Mouse (Mus musculus): ENCODE data around the gene Mrpl28. TPM values are rescaled to one million over a fixed set of nuclear protein-coding genes. Genes with fewer than 3 reads are reported as not detected.
"Not testable (repeated sequence)": the region's sequence is repeated elsewhere in the genome, so short reads cannot be mapped to it uniquely, and the experiment has no call there.

The Mrpl28 gene
- total and polyA plus RNA-seq, 2 experiments from 2014 or later: 138 to 189 TPM

DNA sequence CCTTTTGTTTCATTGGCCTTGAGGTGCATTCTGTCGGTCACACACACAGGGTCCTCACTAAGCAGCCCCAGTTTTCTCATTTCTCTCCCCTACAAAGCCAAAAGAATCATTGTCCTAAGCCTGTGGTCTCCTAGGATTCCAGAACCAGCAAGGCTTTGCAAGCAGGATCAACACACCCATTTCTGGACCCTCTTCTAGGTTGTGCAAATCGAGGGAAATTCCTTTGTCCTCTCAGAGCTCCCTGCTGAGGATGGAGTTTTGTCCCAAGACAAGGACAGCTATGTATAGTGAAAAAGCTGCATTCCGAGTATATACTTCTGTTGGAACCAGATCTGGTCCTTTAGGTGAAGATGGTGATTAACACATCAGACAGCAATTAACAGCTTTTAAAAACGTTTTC lies 13.1 kb upstream of the Mrpl28 start:
- H3K27me3 ChIP-seq (ENCODE audit: insufficient read depth, low read length): 0 out of 2 replicates have a peak, but pooled peaks cover 7% of the 10 kb centered on the region
- DNase-seq (ENCODE audit: low spot score) (no peak), ATAC-seq (no peak)
- H3K27ac ChIP-seq: no peak overlapping the region
- 22% methylated on average over 4 of the region's 4 CpGs for WGBS
- no peak overlapping the region for H3K4me2 ChIP-seq (ENCODE audit: low read depth, low read length)
- TF ChIP-seq CTCF (IDR thresholded peaks at IDR 0.05; ENCODE audit: low read depth): no peak
- H3K9ac ChIP-seq (replicated peaks; ENCODE audit: low read length): no peak overlapping the region
- H3K4me3 ChIP-seq (ENCODE audit: low read length): no peak overlapping the region
- H3K36me3 ChIP-seq (ENCODE audit: insufficient read depth, low read length): no peaks in the 10 kb centered on the region
- H3K4me1 ChIP-seq (ENCODE audit: insufficient read depth, low read length): no peaks in the 10 kb centered on the region
- H3K9me3 ChIP-seq (ENCODE audit: low read length): no peaks in the 10 kb centered on the region

- WGBS: 2% methylated on average over 4 of the region's 4 CpGs
These were observed 12.3 kb upstream of the Mrpl28 start for GRCm38 (mm10) chr17:26111024-26111423.

GRCm38 (mm10) chr17:26111722-26112121 lies 11.6 kb upstream of the Mrpl28 start:
- no peaks in the 10 kb centered on the region for H3K4me1 ChIP-seq (ENCODE audit: insufficient read depth, low read length)
- H3K9ac ChIP-seq (replicated peaks; ENCODE audit: low read length): no peak overlapping the region
- no peak overlapping the region for H3K27ac ChIP-seq
- no peak overlapping the region for H3K4me3 ChIP-seq (ENCODE audit: low read length)
- H3K9me3 ChIP-seq (ENCODE audit: low read length): no peaks in the 10 kb centered on the region
- no peaks in the 10 kb centered on the region for H3K36me3 ChIP-seq (ENCODE audit: insufficient read depth, low read length)
- ATAC-seq (no peak), DNase-seq (ENCODE audit: low spot score) (no peak)
- TF ChIP-seq CTCF (IDR thresholded peaks at IDR 0.05; ENCODE audit: low read depth): no peak
- 32% methylated on average over 4 of the region's 4 CpGs for WGBS
- H3K4me2 ChIP-seq (ENCODE audit: low read depth, low read length): no peak overlapping the region
- H3K27me3 ChIP-seq (ENCODE audit: insufficient read depth, low read length): 0 out of 2 replicates have a peak, but pooled peaks cover 9% of the 10 kb centered on the region

More at GRCm38 (mm10) chr17:26111024-26111423, 12.3 kb upstream of the Mrpl28 start:
- Histone ChIP-seq H3K9ac (replicated peaks; ENCODE audit: low read length) (no peak overlapping the region), H3K36me3 (ENCODE audit: insufficient read depth, low read length) (no peaks in the 10 kb centered on the region), H3K27me3 (ENCODE audit: insufficient read depth, low read length) (0 out of 2 replicates have a peak, but pooled peaks cover 9% of the 10 kb centered on the region), H3K4me1 (ENCODE audit: insufficient read depth, low read length) (no peaks in the 10 kb centered on the region), H3K4me2 (ENCODE audit: low read depth, low read length) (no peak overlapping the region), H3K27ac (no peak overlapping the region), H3K4me3 (ENCODE audit: low read length) (no peak overlapping the region), H3K9me3 (ENCODE audit: low read length) (no peaks in the 10 kb centered on the region)
- TF ChIP-seq CTCF (IDR thresholded peaks at IDR 0.05; ENCODE audit: low read depth): no peak
- ATAC-seq (no peak), DNase-seq (ENCODE audit: low spot score) (no peak)

GRCm38 (mm10) chr17:26112751-26113150 lies 10.5 kb upstream of the Mrpl28 start:
- Histone ChIP-seq H3K27ac (0 out of 2 replicates have a peak overlapping the region, but pooled peaks have one; percentile 64), H3K9ac (replicated peaks; ENCODE audit: low read length) (peak overlapping the region; percentile 74), H3K4me3 (ENCODE audit: low read length) (peak overlapping the region; percentile 72), H3K27me3 (ENCODE audit: insufficient read depth, low read length) (0 out of 2 replicates have a peak, but pooled peaks cover 9% of the 10 kb centered on the region), H3K4me2 (ENCODE audit: low read depth, low read length) (peak overlapping the region; percentile 95), H3K36me3 (ENCODE audit: insufficient read depth, low read length) (no peaks in the 10 kb centered on the region), H3K9me3 (ENCODE audit: low read length) (no peaks in the 10 kb centered on the region), H3K4me1 (ENCODE audit: insufficient read depth, low read length) (no peaks in the 10 kb centered on the region)
- no peak for DNase-seq (ENCODE audit: low spot score)
- ATAC-seq: peak; percentile 24
- no peak for TF ChIP-seq CTCF (IDR thresholded peaks at IDR 0.05; ENCODE audit: low read depth)
- 21% methylated on average over 14 of the region's 14 CpGs for WGBS

GRCm38 (mm10) chr17:26113181-26113948 lies 9.9 kb upstream of the Mrpl28 start, which contains the start of gene Tmem8:
Gene Tmem8, plus strand, starts transcription at chr17:26113299.
- no peaks in the 10 kb centered on the region for H3K9me3 ChIP-seq (ENCODE audit: low read length)
- 0 out of 2 replicates have a peak, but pooled peaks cover 9% of the 10 kb centered on the region for H3K27me3 ChIP-seq (ENCODE audit: insufficient read depth, low read length)
- peak within 1 kb of the TSS; percentile 95 for H3K4me2 ChIP-seq (ENCODE audit: low read depth, low read length)
- WGBS: under 1% methylated on average over 40 of the region's 75 CpGs
- peak; percentile 28; the same call in 1 of the 2 replicates for TF ChIP-seq CTCF (IDR thresholded peaks at IDR 0.05; ENCODE audit: low read depth)
- peak within 1 kb of the TSS; percentile 64 for H3K27ac ChIP-seq
- DNase-seq (ENCODE audit: low spot score): peak; percentile 81
- no peaks in the 10 kb centered on the region for H3K36me3 ChIP-seq (ENCODE audit: insufficient read depth, low read length)
- peak within 1 kb of the TSS; percentile 74 for H3K9ac ChIP-seq (replicated peaks; ENCODE audit: low read length)
- H3K4me3 ChIP-seq (ENCODE audit: low read length): peak within 1 kb of the TSS; percentile 72
- no peaks in the 10 kb centered on the region for H3K4me1 ChIP-seq (ENCODE audit: insufficient read depth, low read length)
- peak; percentile 73 for ATAC-seq

GRCm38 (mm10) chr17:26114061-26114460 lies 9.2 kb upstream of the Mrpl28 start:
- Histone ChIP-seq H3K27ac (no peak overlapping the region), H3K9me3 (ENCODE audit: low read length) (no peaks in the 10 kb centered on the region), H3K4me3 (ENCODE audit: low read length) (peak overlapping the region; percentile 72), H3K9ac (replicated peaks; ENCODE audit: low read length) (peak overlapping the region; percentile 74; the same call in 1 of the 2 replicates), H3K4me2 (ENCODE audit: low read depth, low read length) (peak overlapping the region; percentile 95), H3K36me3 (ENCODE audit: insufficient read depth, low read length) (no peaks in the 10 kb centered on the region), H3K27me3 (ENCODE audit: insufficient read depth, low read length) (0 out of 2 replicates have a peak, but pooled peaks cover 9% of the 10 kb centered on the region), H3K4me1 (ENCODE audit: insufficient read depth, low read length) (no peaks in the 10 kb centered on the region)
- TF ChIP-seq CTCF (IDR thresholded peaks at IDR 0.05; ENCODE audit: low read depth): no peak
- WGBS: 11% methylated on average over 8 of the region's 8 CpGs
- DNase-seq (ENCODE audit: low spot score) (no peak), ATAC-seq (0 out of 2 replicates have a peak, but pooled peaks have one; percentile 6)

- not testable (repeated sequence) for H3K36me3 ChIP-seq (ENCODE audit: insufficient read depth, low read length); H3K9me3 ChIP-seq (ENCODE audit: low read length); H3K4me3 ChIP-seq (ENCODE audit: low read length); H3K4me2 ChIP-seq (ENCODE audit: low read depth, low read length); H3K27ac ChIP-seq; DNase-seq (ENCODE audit: low spot score); H3K4me1 ChIP-seq (ENCODE audit: insufficient read depth, low read length); H3K9ac ChIP-seq (replicated peaks; ENCODE audit: low read length); H3K27me3 ChIP-seq (ENCODE audit: insufficient read depth, low read length); ATAC-seq
- WGBS: 55% methylated on average over 7 of the region's 7 CpGs
These were observed 8.8 kb upstream of the Mrpl28 start for GRCm38 (mm10) chr17:26114461-26114860.
